Mouse (Mus musculus) bone marrow macrophage, adult 2 months (primary cell): ENCODE results near the gene Nlrp3.

Source experiments
- CTCF ChIP-seq: IDR thresholded peaks from 2 replicates; pipeline ENCODE4 v1.5.1; 2012; ENCODE audit warnings: low read depth, mild to moderate bottlenecking, low read length, moderate library complexity
- POLR2A ChIP-seq: IDR thresholded peaks from 2 replicates; pipeline ENCODE4 v1.6.1; 2012; ENCODE audit warnings: mild to moderate bottlenecking, low read depth, low read length, borderline replicate concordance

DNA sequence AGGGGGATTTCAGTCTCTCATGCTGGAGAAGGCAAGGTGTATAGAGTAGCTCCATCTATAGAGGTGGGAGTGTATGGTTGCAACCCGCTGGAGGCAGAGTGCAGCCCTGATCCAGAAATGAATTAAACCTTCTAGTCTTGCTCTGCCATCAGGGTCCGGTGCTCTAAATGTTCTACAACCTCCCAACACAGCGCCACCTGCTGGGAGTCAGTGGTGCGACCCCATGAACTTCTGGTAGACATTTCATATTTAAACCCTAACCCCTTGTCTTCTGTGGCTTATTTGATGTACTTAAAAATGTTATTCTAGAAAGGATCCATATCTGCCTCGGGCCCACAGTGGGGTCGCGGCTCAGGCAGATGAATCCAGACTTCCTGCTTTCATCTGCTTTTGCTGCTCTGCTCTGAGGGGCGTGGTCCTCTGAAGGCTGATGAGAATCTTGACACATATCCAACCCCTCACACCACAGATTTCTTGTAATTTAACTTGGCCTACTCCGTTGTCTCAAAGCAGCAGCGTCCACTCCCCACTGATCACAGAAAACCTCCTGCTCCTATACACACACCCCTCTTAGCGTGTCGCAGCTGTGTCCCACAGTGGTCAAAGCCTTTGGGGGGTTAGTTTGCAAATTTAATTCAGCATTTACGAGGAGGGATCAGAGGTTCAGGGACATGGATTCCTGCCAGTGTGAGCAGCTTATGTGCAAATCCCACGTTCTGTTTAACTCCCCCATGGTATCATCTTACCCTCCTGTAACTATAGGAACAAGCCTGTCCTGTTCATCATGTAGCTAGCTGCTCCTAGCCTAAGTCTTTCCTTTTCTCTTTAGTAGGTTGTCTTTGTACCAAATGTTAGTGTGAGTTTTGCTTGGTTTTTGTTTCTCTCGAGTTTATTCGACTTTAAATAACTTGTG is 3.9 kb upstream of the Nlrp3 start:
- TF ChIP-seq CTCF (peak; percentile 84), POLR2A (no peak)
